Mouse (Mus musculus) lung, postnatal 0 days (tissue): ENCODE data around the gene Tmprss13.

Source experiments
- CTCF ChIP-seq: IDR thresholded peaks from 2 replicates; pipeline ENCODE4 v1.5.1; 2016; ENCODE audit warnings: antibody characterized with exemption, mild to moderate bottlenecking
- EP300 ChIP-seq: IDR thresholded peaks from 2 replicates; pipeline ENCODE4 v1.6.1; 2016; ENCODE audit warnings: antibody characterized with exemption, mild to moderate bottlenecking, control low read depth

GRCm38 (mm10) chr9:45300422-45301104 is 18.3 kb upstream of the Tmprss13 start:
- TF ChIP-seq CTCF: peak; percentile 90
- peak; percentile 51 for TF ChIP-seq EP300
